Mouse (Mus musculus): Measurements from ENCODE around the gene 1520401A03Rik. TPM values are rescaled to one million over a fixed set of nuclear protein-coding genes. Genes with fewer than 3 reads are reported as not detected.
A peak's percentile ranks its signal among the peaks of the same experiment; 100 is the strongest.

Gene 1520401A03Rik
- total RNA-seq, 2 experiments from 2014 or later, result not detected

DNA sequence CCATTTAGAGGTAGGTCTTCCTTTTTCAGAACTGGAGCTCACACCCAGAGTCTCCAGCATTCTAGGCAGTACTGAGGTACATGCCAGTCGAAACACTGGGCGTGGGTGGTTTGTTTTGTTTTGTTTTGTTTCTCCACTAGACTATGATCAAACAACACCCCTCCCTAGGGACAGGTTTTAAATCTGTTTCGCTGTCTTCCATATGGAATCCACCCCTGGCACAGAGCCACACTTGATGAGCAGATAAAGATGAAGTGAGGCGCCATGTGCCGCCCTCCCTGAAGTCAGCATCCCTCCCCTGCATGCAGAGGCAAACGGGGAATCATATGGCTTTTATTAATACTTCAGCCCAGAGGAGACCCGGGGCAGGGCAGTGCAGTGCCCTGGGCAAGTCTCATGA, 17.8 kb downstream of the 1520401A03Rik start:
- ATAC-seq (replicated peaks; ENCODE audit: poor library complexity), result no peak

GRCm38 (mm10) chr17:23703301-23703700, 19.3 kb downstream of the 1520401A03Rik start:
- ATAC-seq (replicated peaks; ENCODE audit: poor library complexity), result no peak

DNA sequence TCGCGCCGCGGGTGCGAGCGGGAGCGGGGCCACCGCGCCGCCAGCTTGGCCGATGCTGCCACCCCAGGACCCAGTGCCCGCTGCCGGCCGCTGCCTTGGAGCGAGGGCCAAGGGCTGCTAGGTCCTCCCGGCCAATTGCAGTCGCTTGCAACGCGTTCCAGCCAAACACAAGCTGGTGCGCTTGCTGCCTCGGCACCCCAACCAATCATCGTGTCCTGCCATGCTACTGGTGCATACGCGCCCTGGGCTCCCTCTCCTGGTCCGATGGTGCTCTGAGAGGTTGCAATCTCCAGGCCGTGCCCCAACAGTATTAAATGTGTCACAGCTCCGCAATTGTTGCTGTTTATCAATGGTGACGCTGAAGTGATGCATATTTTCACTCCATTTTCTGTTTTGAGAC, 22.5 kb downstream of the 1520401A03Rik start:
- peak; percentile 100 for ATAC-seq (replicated peaks; ENCODE audit: poor library complexity)

GRCm38 (mm10) chr17:23699131-23700077, 23.2 kb downstream of the 1520401A03Rik start:
- ATAC-seq (replicated peaks; ENCODE audit: poor library complexity), result peak; percentile 22

DNA sequence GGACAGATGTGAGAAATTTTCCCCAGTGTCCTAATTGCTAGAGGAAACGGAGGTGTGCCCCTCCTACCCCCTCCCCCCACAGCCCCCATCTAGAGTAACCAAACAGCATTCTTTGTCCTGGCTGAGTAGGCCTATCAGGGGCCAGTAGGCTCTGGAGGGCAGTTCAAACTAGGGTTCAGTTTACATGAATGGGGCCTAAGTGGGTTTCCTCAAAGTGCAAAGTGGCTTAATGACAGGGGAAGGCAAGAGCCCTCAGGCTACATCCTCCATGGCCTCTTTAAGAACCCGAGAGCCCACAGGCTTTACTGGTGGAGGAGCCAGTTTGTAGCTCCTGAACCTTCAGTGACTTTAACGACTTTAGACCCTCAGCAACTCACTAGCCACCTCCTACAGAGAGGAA, 26.8 kb downstream of the 1520401A03Rik start:
- no peak for ATAC-seq (replicated peaks; ENCODE audit: poor library complexity)

- ATAC-seq (replicated peaks; ENCODE audit: poor library complexity), result no peak
Measured at GRCm38 (mm10) chr17:23694491-23694890, 28.1 kb downstream of the 1520401A03Rik start.

- peak; percentile 56 for ATAC-seq (replicated peaks; ENCODE audit: poor library complexity)
Measured at GRCm38 (mm10) chr17:23683856-23684672, 38.5 kb downstream of the 1520401A03Rik start, which contains the start of gene Cldn9. TSS of gene Cldn9 (minus strand) at chr17:23684026.

GRCm38 (mm10) chr17:23683226-23683625, 39.4 kb downstream of the 1520401A03Rik start:
- no peak for ATAC-seq (replicated peaks; ENCODE audit: poor library complexity)

DNA sequence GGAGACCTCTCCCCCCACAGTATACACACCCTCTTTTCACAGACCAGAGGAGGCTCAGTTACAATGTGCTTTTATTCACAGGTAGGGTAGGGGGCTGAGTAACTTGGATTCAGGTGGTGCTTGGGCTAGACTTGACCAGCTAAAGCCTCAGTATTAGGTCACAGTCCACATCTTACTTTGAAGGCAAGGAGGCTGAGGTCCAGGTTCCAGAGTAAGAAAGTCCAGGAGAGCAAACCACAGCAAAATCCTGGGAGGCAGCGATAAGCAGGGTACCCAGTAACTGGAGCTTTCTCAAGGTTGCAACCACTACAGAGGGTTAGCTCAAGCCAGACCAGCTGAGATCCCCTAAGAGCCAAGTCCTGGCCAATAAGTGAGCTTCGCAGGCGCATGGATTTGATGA, 40.1 kb downstream of the 1520401A03Rik start:
- no peak for ATAC-seq (replicated peaks; ENCODE audit: poor library complexity)

DNA sequence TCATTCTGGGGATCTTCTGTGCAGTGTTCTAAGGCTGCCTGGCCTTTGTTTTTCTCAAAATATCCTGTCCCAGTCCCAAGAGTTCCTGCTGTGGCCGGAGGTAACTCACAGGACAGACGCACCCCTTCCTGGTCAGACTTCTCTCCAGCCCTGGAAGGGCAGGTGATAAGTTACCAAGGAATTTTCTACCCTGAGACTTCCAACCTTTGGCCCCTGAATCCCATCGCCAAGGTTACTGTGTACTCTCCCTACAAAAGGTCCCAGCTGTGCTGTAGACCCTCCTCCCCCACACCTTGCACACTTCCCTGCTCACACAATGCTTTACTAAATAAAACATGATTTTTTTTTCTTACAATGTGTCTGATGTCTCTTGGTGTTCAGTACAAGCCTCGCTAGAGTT, 40.5 kb downstream of the 1520401A03Rik start:
- ATAC-seq (replicated peaks; ENCODE audit: poor library complexity), result no peak

DNA sequence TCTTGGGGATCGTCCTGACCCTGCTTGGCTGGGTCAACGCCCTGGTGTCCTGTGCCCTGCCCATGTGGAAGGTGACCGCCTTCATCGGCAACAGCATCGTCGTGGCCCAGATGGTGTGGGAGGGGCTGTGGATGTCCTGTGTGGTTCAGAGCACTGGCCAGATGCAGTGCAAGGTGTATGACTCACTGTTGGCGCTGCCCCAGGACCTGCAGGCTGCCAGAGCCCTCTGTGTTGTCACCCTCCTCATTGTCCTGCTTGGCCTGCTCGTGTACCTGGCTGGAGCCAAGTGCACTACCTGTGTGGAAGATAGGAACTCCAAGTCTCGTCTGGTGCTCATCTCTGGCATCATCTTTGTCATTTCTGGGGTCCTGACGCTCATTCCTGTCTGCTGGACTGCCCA, 41.5 kb downstream of the 1520401A03Rik start:
- no peak for ATAC-seq (replicated peaks; ENCODE audit: poor library complexity)

DNA sequence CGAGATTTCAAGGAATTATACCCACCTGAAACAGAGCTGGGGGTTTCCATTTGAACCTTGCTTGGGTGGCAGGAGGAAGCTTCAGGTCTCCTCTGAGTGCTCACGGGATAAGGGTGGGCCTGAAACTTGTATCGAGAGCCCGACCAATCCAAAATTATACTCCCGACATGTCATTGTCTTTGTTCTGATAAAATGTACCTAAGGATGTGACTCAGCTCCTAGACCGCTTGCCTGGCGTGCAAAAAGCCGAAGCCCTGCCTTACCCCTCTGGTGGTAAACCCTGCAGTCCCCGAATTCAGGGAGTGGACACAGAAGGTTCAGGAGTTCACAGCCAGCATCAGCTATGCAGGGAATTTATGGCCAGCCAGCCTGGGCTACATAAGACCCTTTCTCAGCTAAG, 42.2 kb downstream of the 1520401A03Rik start:
- ATAC-seq (replicated peaks; ENCODE audit: poor library complexity), result no peak

DNA sequence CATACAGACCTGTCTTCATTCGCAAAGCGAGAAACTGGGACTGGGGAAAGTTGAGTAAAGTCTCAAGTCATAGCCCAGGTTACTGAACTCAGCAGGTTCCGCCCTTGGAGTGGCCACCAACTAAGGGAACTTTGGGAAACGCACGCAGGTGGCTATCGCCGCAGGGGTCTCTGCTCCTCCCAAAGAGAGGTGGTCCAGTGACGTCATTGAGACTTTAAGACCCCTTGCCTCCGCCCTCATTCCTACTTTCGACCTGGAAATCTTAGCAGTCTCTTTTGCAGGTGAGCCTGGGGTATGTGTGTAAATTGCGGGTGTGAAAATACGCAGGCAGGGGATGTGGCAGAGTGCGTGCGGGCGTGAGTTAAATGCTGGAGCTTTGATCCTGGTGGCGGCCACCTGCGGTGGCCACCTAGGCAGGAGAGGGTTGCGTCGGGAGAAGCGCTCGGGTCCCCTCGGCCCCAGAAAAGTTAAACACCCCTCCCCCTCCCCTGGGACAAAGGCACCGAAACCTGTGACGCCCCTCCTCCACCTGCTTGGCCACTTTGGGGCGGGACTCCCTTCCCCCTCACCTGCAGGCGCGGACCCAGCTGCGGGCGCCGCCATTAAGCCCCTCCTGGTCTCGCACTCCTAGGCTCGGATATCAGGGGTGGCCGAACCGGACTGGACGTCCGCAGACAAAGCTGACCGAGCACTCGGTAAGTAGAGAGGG, 43.3 kb downstream of the 1520401A03Rik start, which contains the start of gene Cldn6:
Gene Cldn6, plus strand, starts transcription at position 123 of the 709 bp plus-strand sequence.
- no peak for ATAC-seq (replicated peaks; ENCODE audit: poor library complexity)

- peak; percentile 57 for ATAC-seq (replicated peaks; ENCODE audit: poor library complexity)
Measured at GRCm38 (mm10) chr17:23677236-23677679, 45.3 kb downstream of the 1520401A03Rik start, which contains the start of gene Tnfrsf12a. TSS of gene Tnfrsf12a (minus strand) at chr17:23677468.

DNA sequence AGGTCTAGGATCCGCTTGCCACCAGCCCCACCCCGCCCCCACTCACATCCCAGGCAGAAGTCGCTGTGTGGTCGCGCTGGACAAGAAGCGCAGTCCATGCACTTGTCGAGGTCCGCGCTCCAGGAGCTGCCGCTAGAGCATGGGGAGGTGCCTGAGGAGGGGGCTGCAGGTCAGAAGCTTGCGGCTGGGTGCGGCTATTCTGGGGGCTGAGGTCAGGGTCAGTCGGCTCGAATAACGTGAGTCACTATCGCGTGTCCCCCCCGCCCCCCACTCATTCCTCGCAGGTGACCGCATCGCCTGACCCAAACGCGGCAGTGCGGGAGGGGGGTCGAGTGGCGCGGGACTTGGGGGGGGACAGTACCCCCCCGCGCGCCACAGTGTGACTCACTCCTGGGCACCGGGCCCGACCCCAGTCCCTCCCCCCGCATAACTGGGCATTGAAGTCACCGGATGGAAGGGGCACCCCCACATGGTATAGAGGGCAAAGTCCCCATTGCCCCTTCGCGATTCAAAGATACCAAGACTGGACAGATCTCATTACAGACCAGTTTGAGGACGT, 46.0 kb downstream of the 1520401A03Rik start:
- ATAC-seq (replicated peaks; ENCODE audit: poor library complexity), result no peak

GRCm38 (mm10) chr17:23675564-23676281, 46.9 kb downstream of the 1520401A03Rik start:
- ATAC-seq (replicated peaks; ENCODE audit: poor library complexity), result peak; percentile 29

DNA sequence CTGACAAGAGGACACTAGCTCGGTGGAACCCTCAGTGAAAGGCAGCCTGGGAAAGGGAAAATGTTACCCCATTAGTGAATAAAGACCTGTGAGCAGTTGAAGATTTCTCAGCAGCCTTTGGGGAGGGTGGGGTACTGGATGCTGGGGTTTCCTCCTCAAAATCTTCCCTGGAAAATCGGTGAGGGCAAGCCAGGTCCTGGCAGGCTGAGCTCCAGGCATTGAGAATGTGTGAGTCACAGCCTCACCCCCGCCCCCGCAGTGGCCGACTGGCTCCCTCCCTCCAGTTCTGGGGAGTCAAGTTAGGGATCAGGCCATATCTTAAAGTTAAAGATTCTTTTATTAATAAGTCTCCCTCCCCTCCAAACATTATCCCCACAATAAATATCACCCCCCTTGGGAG, 47.5 kb downstream of the 1520401A03Rik start:
- no peak for ATAC-seq (replicated peaks; ENCODE audit: poor library complexity)

- no peak for ATAC-seq (replicated peaks; ENCODE audit: poor library complexity)
Measured at GRCm38 (mm10) chr17:23674271-23674952, 48.2 kb downstream of the 1520401A03Rik start.

DNA sequence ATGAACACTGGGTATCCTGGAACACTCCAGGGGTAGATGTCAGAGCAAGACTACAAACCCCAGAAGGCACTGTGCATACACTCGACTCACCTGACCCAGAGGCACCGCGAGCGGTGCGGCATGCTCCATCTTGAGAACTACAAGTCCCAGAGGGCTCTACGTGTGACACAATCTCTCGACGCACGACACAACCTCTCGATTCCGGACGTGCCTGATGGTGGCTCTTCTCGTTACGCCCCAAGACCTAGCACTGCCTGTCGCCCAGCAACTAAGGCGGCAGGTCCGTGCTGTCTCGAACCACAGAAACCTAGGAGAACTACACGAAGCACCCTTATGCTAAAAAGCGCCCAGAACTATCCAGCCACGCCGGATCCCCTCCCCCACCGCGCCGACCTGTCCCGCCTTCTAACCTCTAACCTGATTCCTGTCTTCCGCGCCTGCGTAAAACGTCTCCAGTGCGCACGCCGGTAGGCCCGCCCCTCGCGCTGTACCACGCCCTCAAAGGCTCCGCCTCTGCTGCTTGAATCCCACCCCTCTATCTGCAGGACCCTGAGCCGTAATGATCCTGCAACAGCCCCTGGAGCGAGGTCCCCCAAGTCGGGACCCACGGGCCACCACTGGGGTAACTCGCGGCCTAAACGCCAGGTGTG, 49.0 kb downstream of the 1520401A03Rik start, which contains the start of the genes Hcfc1r1 and Thoc6:
Gene Hcfc1r1, plus strand, starts transcription at position 173 of the 650 bp plus-strand sequence.
Gene Thoc6, minus strand, starts transcription at position 459 of the 650 bp plus-strand sequence.
- peak; percentile 77 for ATAC-seq (replicated peaks; ENCODE audit: poor library complexity)
